Mouse (Mus musculus) urinary bladder, postnatal 4 days (tissue): ENCODE results near the gene Mark2.
"Not testable (repeated sequence)": the region's sequence is repeated elsewhere in the genome, so short reads cannot be mapped to it uniquely, and the experiment has no call there.

Experiments used
- DNase-seq, 2 experiments: peaks; one replicate each; pipeline ENCODE4 v3.0.0; 2021 to 2022; ENCODE audit warnings: low spot score in 2 of 2

The Mark2 gene

GRCm38 (mm10) chr19:7341512-7342397, at the start of gene Mark2:
Mark2 (minus strand) TSS chr19:7341860.
- DNase-seq, result peak; percentile 98 to 99

GRCm38 (mm10) chr19:7388488-7388887, 46.8 kb upstream of the Mark2 start:
- no peak for DNase-seq

GRCm38 (mm10) chr19:7386042-7386441, 44.4 kb upstream of the Mark2 start:
- no peak for DNase-seq

- peak; percentile 97 to 99 for DNase-seq
Measured at GRCm38 (mm10) chr19:7382903-7383865, 41.5 kb upstream of the Mark2 start, which contains the start of gene Spindoc. Spindoc (minus strand) TSS chr19:7382994.

- DNase-seq, result peak; percentile 63 to 78
Measured at GRCm38 (mm10) chr19:7382248-7382902, 40.7 kb upstream of the Mark2 start.

- DNase-seq, result no peak
Measured at GRCm38 (mm10) chr19:7381906-7382247, 40.2 kb upstream of the Mark2 start.

- DNase-seq, result no peak
Measured at GRCm38 (mm10) chr19:7377639-7378038, 36.0 kb upstream of the Mark2 start.

GRCm38 (mm10) chr19:7374491-7374890, 32.8 kb upstream of the Mark2 start:
- DNase-seq, result no peak

GRCm38 (mm10) chr19:7369469-7369868, 27.8 kb upstream of the Mark2 start:
- DNase-seq, result not testable (repeated sequence)

GRCm38 (mm10) chr19:7353636-7354035, 12.0 kb upstream of the Mark2 start:
- no peak for DNase-seq

- DNase-seq, result no peak
Measured at GRCm38 (mm10) chr19:7352809-7353495, 11.3 kb upstream of the Mark2 start.

- no peak for DNase-seq
Measured at GRCm38 (mm10) chr19:7349993-7350392, 8.3 kb upstream of the Mark2 start.

GRCm38 (mm10) chr19:7345235-7345755, 3.6 kb upstream of the Mark2 start:
- no peak for DNase-seq

- DNase-seq, result no peak
Measured at GRCm38 (mm10) chr19:7342646-7343045, 986 bp upstream of the Mark2 start.

GRCm38 (mm10) chr19:7340780-7341475, 732 bp downstream of the Mark2 start:
- no peak for DNase-seq

- DNase-seq, result no peak
Measured at GRCm38 (mm10) chr19:7340371-7340779, 1.3 kb downstream of the Mark2 start.

- DNase-seq, result no peak
Measured at GRCm38 (mm10) chr19:7339867-7340266, 1.8 kb downstream of the Mark2 start.

GRCm38 (mm10) chr19:7339026-7339425, 2.6 kb downstream of the Mark2 start:
- no peak for DNase-seq

GRCm38 (mm10) chr19:7337781-7338342, 3.8 kb downstream of the Mark2 start:
- no peak for DNase-seq

- no peak for DNase-seq
Measured at GRCm38 (mm10) chr19:7335656-7336055, 6.0 kb downstream of the Mark2 start.
